Mouse (Mus musculus): ENCODE measurements around the gene Arl3. TPM values are rescaled to one million over a fixed set of nuclear protein-coding genes. Genes with fewer than 3 reads are reported as not detected.

Arl3 gene
- polyA plus RNA-seq (2012; ENCODE audit: low replicate concordance): 5.5 and 13.7 TPM in 2 replicates

GRCm38 (mm10) chr19:46572951-46573937, at the start of gene Arl3, which contains the start of gene Sfxn2:
TSS of gene Arl3 (minus strand) at chr19:46573198.
TSS of gene Sfxn2 (plus strand) at chr19:46573365.

GRCm38 (mm10) chr19:46598720-46599252, 25.8 kb upstream of the Arl3 start, which contains the start of gene Wbp1l:
TSS of gene Wbp1l (plus strand) at chr19:46599084.

GRCm38 (mm10) chr19:46501401-46502068, 71.5 kb downstream of the Arl3 start, which contains the start of gene Trim8:
TSS of gene Trim8 (plus strand) at chr19:46501702.

Other genes starting within 250 kb of the Arl3 start
- gene Psd, start 246.0 kb downstream of the Arl3 start, polyA plus RNA-seq (2012; ENCODE audit: low replicate concordance): 7.5 and 12.5 TPM in 2 replicates
- gene Fbxl15, start 245.0 kb downstream of the Arl3 start, polyA plus RNA-seq (2012; ENCODE audit: low replicate concordance): 19.7 and 24.8 TPM in 2 replicates
- 104 and 126 TPM in 2 replicates for gene Cuedc2, start 234.5 kb downstream of the Arl3 start, polyA plus RNA-seq (2012; ENCODE audit: low replicate concordance)
- 15.2 and 15.3 TPM in 2 replicates for gene Mfsd13a, start 232.1 kb downstream of the Arl3 start, polyA plus RNA-seq (2012; ENCODE audit: low replicate concordance)
- gene 2310034G01Rik, start 222.9 kb downstream of the Arl3 start, polyA plus RNA-seq (2012; ENCODE audit: low replicate concordance): 0.13 and 0.43 TPM in 2 replicates
- gene Actr1a, start 177.4 kb downstream of the Arl3 start, polyA plus RNA-seq (2012; ENCODE audit: low replicate concordance): 17.4 and 47.0 TPM in 2 replicates
- gene Sufu, start 176.3 kb downstream of the Arl3 start, polyA plus RNA-seq (2012; ENCODE audit: low replicate concordance): 38.7 and 40.0 TPM in 2 replicates
- gene Trim8, start 71.5 kb downstream of the Arl3 start, polyA plus RNA-seq (2012; ENCODE audit: low replicate concordance): 109 and 117 TPM in 2 replicates
- gene Sfxn2, start 167 bp upstream of the Arl3 start, polyA plus RNA-seq (2012; ENCODE audit: low replicate concordance): 0.54 and 1.9 TPM in 2 replicates
- 42.2 and 42.7 TPM in 2 replicates for gene Wbp1l, start 25.9 kb upstream of the Arl3 start, polyA plus RNA-seq (2012; ENCODE audit: low replicate concordance)
- 0.11 TPM in 1 of 2 replicates, not detected in the other for gene Cyp17a1, start 100.0 kb upstream of the Arl3 start, polyA plus RNA-seq (2012; ENCODE audit: low replicate concordance)
- 0.28 and 1.0 TPM in 2 replicates for gene Borcs7, start 116.7 kb upstream of the Arl3 start, polyA plus RNA-seq (2012; ENCODE audit: low replicate concordance)
- gene As3mt, start 134.3 kb upstream of the Arl3 start, polyA plus RNA-seq (2012; ENCODE audit: low replicate concordance): 0.59 and 0.98 TPM in 2 replicates
- gene Cnnm2, start 188.4 kb upstream of the Arl3 start, polyA plus RNA-seq (2012; ENCODE audit: low replicate concordance): 19.9 and 46.4 TPM in 2 replicates